ENCODE assay signal across 12 mouse cellular contexts in the genomic region with DNA sequence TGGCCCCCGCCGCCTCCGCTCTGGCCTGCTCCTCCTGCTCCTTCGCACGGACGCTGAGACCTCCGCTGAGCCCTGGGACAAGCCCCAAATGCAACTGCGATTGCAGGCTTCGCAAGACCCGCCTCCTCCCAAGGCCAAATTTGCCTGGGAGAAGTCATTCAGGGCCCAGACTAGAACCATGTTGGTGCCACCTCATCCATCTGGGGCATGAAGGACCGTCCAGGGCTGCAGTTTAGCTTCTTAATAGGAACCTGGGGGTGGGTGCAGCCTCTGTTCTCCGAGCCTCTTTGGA. TPM values are rescaled to one million over a fixed set of nuclear protein-coding genes. Genes with fewer than 3 reads are reported as not detected.
A peak's percentile ranks its signal among the peaks of the same experiment; 100 is the strongest.
DNase-seq lines count a peak whose midpoint lies in the region; ATAC-seq and TF ChIP-seq lines count a peak whose summit lies in the region.
"Had no signal": no experiment of that assay in that cellular context is flagged by ENCODE, and none has a peak within 500 bp of the region (broad histone marks: within the 10 kb centered on the region; RNA-seq: fewer than 3 reads in every experiment).

No protein-coding gene starts in this region.

- peak overlapping the region; percentile 21; the same call in 1 of the 2 replicates for H3K4me2 ChIP-seq in forebrain, embryonic 12.5 days
- no peak overlapping the region for H3K4me2 ChIP-seq in forebrain, embryonic 11.5 days (ENCODE audit: low read depth, low read length, severe bottlenecking)
- H3K4me2 ChIP-seq in midbrain, postnatal 0 days (ENCODE audit: low read depth, low read length, poor library complexity, severe bottlenecking): no peak overlapping the region
- peak overlapping the region; percentile 17; the same call in 1 of the 2 replicates for H3K4me2 ChIP-seq in hindbrain, embryonic 13.5 days
- peak overlapping the region; percentile 24; the same call in 1 of the 2 replicates for H3K4me2 ChIP-seq in neural tube, embryonic 13.5 days

- TF ChIP-seq CTCF in midbrain, postnatal 0 days (IDR thresholded peaks at IDR 0.05): no peak

- H3K4me3 ChIP-seq in forebrain, embryonic 12.5 days (replicated peaks): no peak overlapping the region
- no peak overlapping the region for H3K4me3 ChIP-seq in forebrain, embryonic 11.5 days (ENCODE audit: low read depth, low read length)
- peak overlapping the region; percentile 28 for H3K4me3 ChIP-seq in midbrain, embryonic 10.5 days
- H3K4me3 ChIP-seq in midbrain, postnatal 0 days (ENCODE audit: low read depth, low read length): no peak overlapping the region
- peak overlapping the region; percentile 12; the same call in 1 of the 2 replicates for H3K4me3 ChIP-seq in hindbrain, embryonic 13.5 days
- H3K4me3 ChIP-seq in neural tube, embryonic 13.5 days: peak overlapping the region; percentile 14; the same call in 1 of the 2 replicates

- H3K9ac ChIP-seq in forebrain, embryonic 12.5 days: no peak overlapping the region
- no peak overlapping the region for H3K9ac ChIP-seq in forebrain, embryonic 11.5 days (ENCODE audit: low read length)
- no peak overlapping the region for H3K9ac ChIP-seq in midbrain, postnatal 0 days (replicated peaks; ENCODE audit: low read length, poor library complexity, severe bottlenecking)
- H3K9ac ChIP-seq in hindbrain, embryonic 13.5 days: 0 out of 2 replicates have a peak overlapping the region, but pooled peaks have one; percentile 43
- peak overlapping the region; percentile 47 for H3K9ac ChIP-seq in neural tube, embryonic 13.5 days
- H3K9ac ChIP-seq: liver, embryonic 14.5 days had no signal

- H3K4me1 ChIP-seq in forebrain, embryonic 12.5 days: peaks cover 38% of the 10 kb centered on the region
- H3K4me1 ChIP-seq in forebrain, embryonic 11.5 days (replicated peaks; ENCODE audit: control insufficient read depth, insufficient read depth, low read length): peaks cover 10% of the 10 kb centered on the region
- H3K4me1 ChIP-seq in midbrain, embryonic 10.5 days: peaks cover 59% of the 10 kb centered on the region
- H3K4me1 ChIP-seq in midbrain, postnatal 0 days (ENCODE audit: insufficient read depth, low read length): peaks cover 8% of the 10 kb centered on the region; the same call in 1 of the 2 replicates
- H3K4me1 ChIP-seq in hindbrain, embryonic 13.5 days (replicated peaks): peaks cover 38% of the 10 kb centered on the region
- H3K4me1 ChIP-seq in neural tube, embryonic 13.5 days (replicated peaks): peaks cover 49% of the 10 kb centered on the region

- DNase-seq in forebrain, embryonic 11.5 days (ENCODE audit: low spot score): no peak
- DNase-seq in midbrain, embryonic 10.5 days (ENCODE audit: low spot score): no peak
- no peak for DNase-seq in midbrain, postnatal 0 days (ENCODE audit: low spot score)
- DNase-seq in right cerebral cortex, postnatal 25 days: no peak
- DNase-seq in right cerebral cortex, adult 2 months (ENCODE audit: low spot score in 2 of 2): no peak
- DNase-seq: cerebellum, adult 11 months; thymus, postnatal 14 days had no signal

- 6% methylated on average over 12 of the region's 12 CpGs for WGBS in forebrain, embryonic 12.5 days
- WGBS in forebrain, embryonic 11.5 days: 5% methylated on average over 12 of the region's 12 CpGs
- WGBS in midbrain, embryonic 10.5 days: 5% methylated on average over 12 of the region's 12 CpGs
- 7% methylated on average over 12 of the region's 12 CpGs for WGBS in midbrain, postnatal 0 days
- WGBS in hindbrain, embryonic 13.5 days: 5% methylated on average over 12 of the region's 12 CpGs
- 5% methylated on average over 12 of the region's 12 CpGs for WGBS in neural tube, embryonic 13.5 days

- peaks cover 100% of the 10 kb centered on the region for H3K27me3 ChIP-seq in forebrain, embryonic 12.5 days
- peaks cover 96% of the 10 kb centered on the region for H3K27me3 ChIP-seq in forebrain, embryonic 11.5 days (ENCODE audit: control insufficient read depth, insufficient read depth, low read length)
- H3K27me3 ChIP-seq in midbrain, embryonic 10.5 days (ENCODE audit: low read depth, poor library complexity, severe bottlenecking): peaks cover 100% of the 10 kb centered on the region
- H3K27me3 ChIP-seq in midbrain, postnatal 0 days (ENCODE audit: insufficient read depth, low read length): peaks cover 87% of the 10 kb centered on the region
- peaks cover 100% of the 10 kb centered on the region for H3K27me3 ChIP-seq in hindbrain, embryonic 13.5 days
- peaks cover 100% of the 10 kb centered on the region for H3K27me3 ChIP-seq in neural tube, embryonic 13.5 days

- ATAC-seq in forebrain, embryonic 12.5 days (ENCODE audit: low FRiP score): no peak
- no peak for ATAC-seq in forebrain, embryonic 11.5 days (replicated peaks; ENCODE audit: low FRiP score)
- ATAC-seq in midbrain, postnatal 0 days (ENCODE audit: low FRiP score): no peak
- no peak for ATAC-seq in hindbrain, embryonic 13.5 days (ENCODE audit: low FRiP score)
- ATAC-seq in neural tube, embryonic 13.5 days (ENCODE audit: low read depth): no peak

- no peaks in the 10 kb centered on the region for H3K9me3 ChIP-seq in forebrain, embryonic 12.5 days
- H3K9me3 ChIP-seq in forebrain, embryonic 11.5 days (ENCODE audit: control insufficient read depth, low read length): no peaks in the 10 kb centered on the region
- no peaks in the 10 kb centered on the region for H3K9me3 ChIP-seq in midbrain, embryonic 10.5 days (replicated peaks)
- no peaks in the 10 kb centered on the region for H3K9me3 ChIP-seq in midbrain, postnatal 0 days (ENCODE audit: low read length)
- H3K9me3 ChIP-seq in hindbrain, embryonic 13.5 days: no peaks in the 10 kb centered on the region
- H3K9me3 ChIP-seq in neural tube, embryonic 13.5 days: no peaks in the 10 kb centered on the region

- H3K36me3 ChIP-seq in forebrain, embryonic 12.5 days (replicated peaks): no peaks in the 10 kb centered on the region
- no peaks in the 10 kb centered on the region for H3K36me3 ChIP-seq in forebrain, embryonic 11.5 days (ENCODE audit: control insufficient read depth, insufficient read depth, low read length)
- H3K36me3 ChIP-seq in midbrain, embryonic 10.5 days: no peaks in the 10 kb centered on the region
- no peaks in the 10 kb centered on the region for H3K36me3 ChIP-seq in midbrain, postnatal 0 days (ENCODE audit: insufficient read depth, low read length)
- H3K36me3 ChIP-seq in hindbrain, embryonic 13.5 days: no peaks in the 10 kb centered on the region
- no peaks in the 10 kb centered on the region for H3K36me3 ChIP-seq in neural tube, embryonic 13.5 days

- H3K27ac ChIP-seq in forebrain, embryonic 12.5 days: no peak overlapping the region
- H3K27ac ChIP-seq in forebrain, embryonic 11.5 days (ENCODE audit: low read depth, low read length): no peak overlapping the region
- H3K27ac ChIP-seq in midbrain, embryonic 10.5 days (replicated peaks): no peak overlapping the region
- no peak overlapping the region for H3K27ac ChIP-seq in midbrain, postnatal 0 days (ENCODE audit: low read depth, low read length)
- H3K27ac ChIP-seq in hindbrain, embryonic 13.5 days: no peak overlapping the region
- H3K27ac ChIP-seq in neural tube, embryonic 13.5 days (replicated peaks): no peak overlapping the region
- H3K27ac ChIP-seq: liver, embryonic 14.5 days had no signal

RNA-seq across cellular contexts. Expression of gene Crlf1, which starts 2.8 kb away (rescaled TPM):
- polyA plus RNA-seq in forebrain, embryonic 12.5 days (2016; fragmentation: Nextera tagmentation; extraction: Ambion mirVana): 1.6 and 2.8 TPM in 2 replicates
- 4.9 and 10.9 TPM in 2 replicates for polyA plus RNA-seq in forebrain, embryonic 11.5 days (2014; fragmentation: Nextera tagmentation; extraction: Ambion mirVana)
- 0.42 and 2.3 TPM in 2 replicates for polyA plus RNA-seq in midbrain, embryonic 10.5 days (2016; fragmentation: Nextera tagmentation; extraction: Ambion mirVana)
- 4.1 and 4.3 TPM in 2 replicates for total RNA-seq in midbrain, postnatal 0 days (2014; rRNA removed)
- 9.4 and 10.9 TPM in 2 replicates for polyA plus RNA-seq in midbrain, postnatal 0 days (2015; fragmentation: Nextera tagmentation; extraction: Ambion mirVana)
- 2.2 and 2.9 TPM in 2 replicates for polyA plus RNA-seq in hindbrain, embryonic 13.5 days (2015; fragmentation: Nextera tagmentation; extraction: Ambion mirVana)
- 3.6 and 4.6 TPM in 2 replicates for polyA plus RNA-seq in neural tube, embryonic 13.5 days (2015; fragmentation: Nextera tagmentation; extraction: Ambion mirVana)

RNA-seq across cellular contexts. Expression of gene Tmem59l, which starts 8.6 kb away (rescaled TPM):
- polyA plus RNA-seq in forebrain, embryonic 12.5 days (2016; fragmentation: Nextera tagmentation; extraction: Ambion mirVana): 17.0 and 17.6 TPM in 2 replicates
- polyA plus RNA-seq in forebrain, embryonic 11.5 days (2014; fragmentation: Nextera tagmentation; extraction: Ambion mirVana): 10.4 and 10.6 TPM in 2 replicates
- 7.9 and 8.3 TPM in 2 replicates for polyA plus RNA-seq in midbrain, embryonic 10.5 days (2016; fragmentation: Nextera tagmentation; extraction: Ambion mirVana)
- total RNA-seq in midbrain, postnatal 0 days (2014; rRNA removed): 168 and 206 TPM in 2 replicates
- 203 and 226 TPM in 2 replicates for polyA plus RNA-seq in midbrain, postnatal 0 days (2015; fragmentation: Nextera tagmentation; extraction: Ambion mirVana)
- polyA plus RNA-seq in hindbrain, embryonic 13.5 days (2015; fragmentation: Nextera tagmentation; extraction: Ambion mirVana): 78.5 and 78.8 TPM in 2 replicates
- polyA plus RNA-seq in neural tube, embryonic 13.5 days (2015; fragmentation: Nextera tagmentation; extraction: Ambion mirVana): 78.4 and 89.7 TPM in 2 replicates
- total RNA-seq: heart, postnatal 25 days had no signal

RNA-seq across cellular contexts. Expression of gene Rex1bd, which starts 10.8 kb away (rescaled TPM):
- polyA plus RNA-seq in forebrain, embryonic 12.5 days (2016; fragmentation: Nextera tagmentation; extraction: Ambion mirVana): 126 and 127 TPM in 2 replicates
- polyA plus RNA-seq in forebrain, embryonic 11.5 days (2014; fragmentation: Nextera tagmentation; extraction: Ambion mirVana): 113 and 123 TPM in 2 replicates
- polyA plus RNA-seq in midbrain, embryonic 10.5 days (2016; fragmentation: Nextera tagmentation; extraction: Ambion mirVana): 138 and 140 TPM in 2 replicates
- 118 and 121 TPM in 2 replicates for total RNA-seq in midbrain, postnatal 0 days (2014; rRNA removed)
- polyA plus RNA-seq in midbrain, postnatal 0 days (2015; fragmentation: Nextera tagmentation; extraction: Ambion mirVana): 198 and 212 TPM in 2 replicates
- 147 and 148 TPM in 2 replicates for polyA plus RNA-seq in hindbrain, embryonic 13.5 days (2015; fragmentation: Nextera tagmentation; extraction: Ambion mirVana)
- 143 and 153 TPM in 2 replicates for polyA plus RNA-seq in neural tube, embryonic 13.5 days (2015; fragmentation: Nextera tagmentation; extraction: Ambion mirVana)

RNA-seq across cellular contexts. Expression of gene Uba52, which starts 14.9 kb away (rescaled TPM):
- polyA plus RNA-seq in forebrain, embryonic 12.5 days (2016; fragmentation: Nextera tagmentation; extraction: Ambion mirVana): 692 and 734 TPM in 2 replicates
- 715 TPM in 2 replicates for polyA plus RNA-seq in forebrain, embryonic 11.5 days (2014; fragmentation: Nextera tagmentation; extraction: Ambion mirVana)
- polyA plus RNA-seq in midbrain, embryonic 10.5 days (2016; fragmentation: Nextera tagmentation; extraction: Ambion mirVana): 836 and 881 TPM in 2 replicates
- 357 and 402 TPM in 2 replicates for total RNA-seq in midbrain, postnatal 0 days (2014; rRNA removed)
- 721 and 736 TPM in 2 replicates for polyA plus RNA-seq in midbrain, postnatal 0 days (2015; fragmentation: Nextera tagmentation; extraction: Ambion mirVana)
- 715 and 758 TPM in 2 replicates for polyA plus RNA-seq in hindbrain, embryonic 13.5 days (2015; fragmentation: Nextera tagmentation; extraction: Ambion mirVana)
- polyA plus RNA-seq in neural tube, embryonic 13.5 days (2015; fragmentation: Nextera tagmentation; extraction: Ambion mirVana): 787 and 800 TPM in 2 replicates

RNA-seq across cellular contexts. Expression of gene Klhl26, which starts 18.9 kb away (rescaled TPM):
- polyA plus RNA-seq in forebrain, embryonic 12.5 days (2016; fragmentation: Nextera tagmentation; extraction: Ambion mirVana): 18.3 and 18.6 TPM in 2 replicates
- polyA plus RNA-seq in forebrain, embryonic 11.5 days (2014; fragmentation: Nextera tagmentation; extraction: Ambion mirVana): 17.5 and 19.5 TPM in 2 replicates
- 16.9 and 20.7 TPM in 2 replicates for polyA plus RNA-seq in midbrain, embryonic 10.5 days (2016; fragmentation: Nextera tagmentation; extraction: Ambion mirVana)
- 48.9 and 51.0 TPM in 2 replicates for total RNA-seq in midbrain, postnatal 0 days (2014; rRNA removed)
- polyA plus RNA-seq in midbrain, postnatal 0 days (2015; fragmentation: Nextera tagmentation; extraction: Ambion mirVana): 39.4 TPM in 2 replicates
- polyA plus RNA-seq in hindbrain, embryonic 13.5 days (2015; fragmentation: Nextera tagmentation; extraction: Ambion mirVana): 24.3 and 25.8 TPM in 2 replicates
- 25.6 and 27.6 TPM in 2 replicates for polyA plus RNA-seq in neural tube, embryonic 13.5 days (2015; fragmentation: Nextera tagmentation; extraction: Ambion mirVana)

Comparison
In these comparisons a context has a peak if more than half of its experiments do, and no peak if none do; other contexts are left out.
1. H3K4me2 ChIP-seq: peak in forebrain, embryonic 12.5 days (single experiment), hindbrain, embryonic 13.5 days (single experiment) and neural tube, embryonic 13.5 days (single experiment); none in forebrain, embryonic 11.5 days (single experiment) and midbrain, postnatal 0 days (single experiment).
2. H3K4me3 ChIP-seq: peak in midbrain, embryonic 10.5 days (single experiment), hindbrain, embryonic 13.5 days (single experiment) and neural tube, embryonic 13.5 days (single experiment); none in forebrain, embryonic 12.5 days (single experiment), forebrain, embryonic 11.5 days (single experiment) and midbrain, postnatal 0 days (single experiment).
3. H3K9ac ChIP-seq: peak in hindbrain, embryonic 13.5 days (single experiment) and neural tube, embryonic 13.5 days (single experiment); none in forebrain, embryonic 12.5 days (single experiment), forebrain, embryonic 11.5 days (single experiment) and midbrain, postnatal 0 days (single experiment).